ENCODE assay signal across 8 mouse cellular contexts in the genomic region with DNA sequence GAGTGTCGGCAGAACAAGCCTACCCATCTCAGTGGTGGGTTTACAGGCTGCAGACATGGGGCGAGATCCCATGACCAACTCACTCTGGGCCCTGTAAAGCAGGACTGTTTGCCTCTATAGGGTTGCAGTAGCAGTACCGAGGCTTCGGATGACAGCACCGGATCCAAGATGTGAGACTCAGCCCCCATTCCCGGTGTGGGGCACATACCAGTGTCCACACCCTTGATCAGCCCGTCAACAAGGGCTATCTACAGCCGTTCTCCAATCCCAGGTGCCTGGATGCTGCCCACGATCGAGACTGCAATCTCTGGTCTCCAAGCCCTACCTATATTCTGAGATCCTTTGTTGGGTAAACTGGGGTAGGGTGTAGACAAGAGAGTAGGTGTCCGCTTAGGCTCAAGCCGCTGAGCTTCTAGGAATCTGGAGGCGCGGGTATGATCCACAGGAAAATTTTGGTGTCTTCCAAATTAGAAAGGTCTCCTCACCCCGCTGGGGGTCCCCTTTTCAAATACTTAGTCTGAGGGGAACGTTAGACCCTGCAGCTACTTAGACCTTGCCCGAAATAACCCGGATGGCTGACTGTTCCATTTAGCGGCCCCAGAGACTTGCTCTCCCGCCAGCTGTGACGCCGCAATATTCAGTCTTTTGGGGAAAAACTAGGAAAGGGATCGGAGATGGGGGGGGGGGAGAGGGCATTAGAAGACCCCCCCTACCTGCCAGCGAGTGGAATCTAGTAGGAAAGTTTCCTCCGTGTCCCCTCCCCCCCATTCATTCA. TPM values are rescaled to one million over a fixed set of nuclear protein-coding genes. Genes with fewer than 3 reads are reported as not detected.
DNase-seq lines count a peak whose midpoint lies in the region; ATAC-seq lines count a peak whose summit lies in the region.

No protein-coding gene starts in this region.

- WGBS in heart, embryonic 12.5 days = 7% methylated on average over 25 of the region's 25 CpGs
- WGBS in heart, embryonic 16.5 days = 8% methylated on average over 25 of the region's 25 CpGs
- 5% methylated on average over 25 of the region's 25 CpGs for WGBS in midbrain, embryonic 10.5 days

- peak overlapping the region; percentile 89 for H3K4me2 ChIP-seq in heart, embryonic 12.5 days
- peak overlapping the region; percentile 96 for H3K4me2 ChIP-seq in heart, embryonic 16.5 days (ENCODE audit: low read depth, low read length)

- no peaks in the 10 kb centered on the region for H3K9me3 ChIP-seq in heart, embryonic 12.5 days (replicated peaks)
- no peaks in the 10 kb centered on the region for H3K9me3 ChIP-seq in heart, embryonic 16.5 days (replicated peaks; ENCODE audit: control insufficient read depth, low read length)
- no peaks in the 10 kb centered on the region for H3K9me3 ChIP-seq in midbrain, embryonic 10.5 days (replicated peaks)

- peaks cover 32% of the 10 kb centered on the region for H3K4me1 ChIP-seq in heart, embryonic 12.5 days (replicated peaks)
- H3K4me1 ChIP-seq in heart, embryonic 16.5 days (ENCODE audit: control insufficient read depth, insufficient read depth, low read length) = peaks cover 12% of the 10 kb centered on the region
- peaks cover 69% of the 10 kb centered on the region for H3K4me1 ChIP-seq in midbrain, embryonic 10.5 days

- peak overlapping the region; percentile 71 for H3K9ac ChIP-seq in heart, embryonic 12.5 days
- peak overlapping the region; percentile 71 for H3K9ac ChIP-seq in heart, embryonic 16.5 days (ENCODE audit: low read length)

- H3K4me3 ChIP-seq in heart, embryonic 12.5 days = peak overlapping the region; percentile 64
- peak overlapping the region; percentile 78 for H3K4me3 ChIP-seq in heart, embryonic 16.5 days (ENCODE audit: low read length)
- peak overlapping the region; percentile 78 for H3K4me3 ChIP-seq in midbrain, embryonic 10.5 days

- peaks cover 64% of the 10 kb centered on the region for H3K27me3 ChIP-seq in heart, embryonic 12.5 days (replicated peaks)
- peaks cover 48% of the 10 kb centered on the region for H3K27me3 ChIP-seq in heart, embryonic 16.5 days (ENCODE audit: control insufficient read depth, insufficient read depth, low read length)
- peaks cover 44% of the 10 kb centered on the region for H3K27me3 ChIP-seq in midbrain, embryonic 10.5 days (ENCODE audit: low read depth, poor library complexity, severe bottlenecking)

- no peak overlapping the region for H3K27ac ChIP-seq in heart, embryonic 12.5 days (ENCODE audit: poor library complexity, severe bottlenecking)
- H3K27ac ChIP-seq in heart, embryonic 16.5 days (ENCODE audit: low read length) = no peak overlapping the region
- H3K27ac ChIP-seq in midbrain, embryonic 10.5 days (replicated peaks) = peak overlapping the region; percentile 96

- DNase-seq in heart, adult 11 months = no peak
- DNase-seq in MN1 (ENCODE audit: low spot score) = peak; percentile 36
- peak; percentile 50 for DNase-seq in midbrain, embryonic 10.5 days (ENCODE audit: low spot score)
- DNase-seq in urinary bladder, postnatal 25 days (ENCODE audit: low spot score) = no peak
- DNase-seq in cerebellum, adult 9-10 months = no peak
- no peak for DNase-seq in right cerebral cortex, postnatal 36 days (ENCODE audit: low spot score in 2 of 2)

- peaks cover 4% of the 10 kb centered on the region for H3K36me3 ChIP-seq in heart, embryonic 12.5 days
- no peaks in the 10 kb centered on the region for H3K36me3 ChIP-seq in heart, embryonic 16.5 days (ENCODE audit: control insufficient read depth, insufficient read depth)
- H3K36me3 ChIP-seq in midbrain, embryonic 10.5 days = peaks cover 31% of the 10 kb centered on the region

- no peak for ATAC-seq in heart, embryonic 12.5 days (ENCODE audit: insufficient number of reproducible peaks, low FRiP score)
- no peak for ATAC-seq in heart, embryonic 16.5 days (replicated peaks; ENCODE audit: extremely low read depth, insufficient read depth, low FRiP score)

RNA-seq across cellular contexts. Expression of a gene that starts 0.7 kb away (rescaled TPM):
- 3.7 and 4.6 TPM in 2 replicates for polyA plus RNA-seq in heart, embryonic 12.5 days (2016; fragmentation: Nextera tagmentation; extraction: Ambion mirVana)
- 3.6 and 4.1 TPM in 2 replicates for polyA plus RNA-seq in heart, embryonic 16.5 days (2015; fragmentation: Nextera tagmentation; extraction: Ambion mirVana)
- 38.8 and 47.4 TPM in 2 replicates for polyA plus RNA-seq in midbrain, embryonic 10.5 days (2016; fragmentation: Nextera tagmentation; extraction: Ambion mirVana)

RNA-seq across cellular contexts. Expression of a gene that starts 8.2 kb away (rescaled TPM):
- 19.9 and 20.1 TPM in 2 replicates for polyA plus RNA-seq in heart, embryonic 12.5 days (2016; fragmentation: Nextera tagmentation; extraction: Ambion mirVana)
- 17.7 and 18.4 TPM in 2 replicates for polyA plus RNA-seq in heart, embryonic 16.5 days (2015; fragmentation: Nextera tagmentation; extraction: Ambion mirVana)
- 31.8 and 36.7 TPM in 2 replicates for polyA plus RNA-seq in midbrain, embryonic 10.5 days (2016; fragmentation: Nextera tagmentation; extraction: Ambion mirVana)

RNA-seq across cellular contexts. Expression of a gene that starts 20.2 kb away (rescaled TPM):
- 12.7 and 13.4 TPM in 2 replicates for polyA plus RNA-seq in heart, embryonic 12.5 days (2016; fragmentation: Nextera tagmentation; extraction: Ambion mirVana)
- polyA plus RNA-seq in heart, embryonic 16.5 days (2015; fragmentation: Nextera tagmentation; extraction: Ambion mirVana) = 16.4 and 19.7 TPM in 2 replicates
- polyA plus RNA-seq in midbrain, embryonic 10.5 days (2016; fragmentation: Nextera tagmentation; extraction: Ambion mirVana) = 18.7 and 20.3 TPM in 2 replicates

RNA-seq across cellular contexts. Expression of a gene that starts 25.8 kb away (rescaled TPM):
- 13.7 and 15.8 TPM in 2 replicates for polyA plus RNA-seq in heart, embryonic 12.5 days (2016; fragmentation: Nextera tagmentation; extraction: Ambion mirVana)
- 9.1 and 9.8 TPM in 2 replicates for polyA plus RNA-seq in heart, embryonic 16.5 days (2015; fragmentation: Nextera tagmentation; extraction: Ambion mirVana)
- 24.7 and 25.6 TPM in 2 replicates for polyA plus RNA-seq in midbrain, embryonic 10.5 days (2016; fragmentation: Nextera tagmentation; extraction: Ambion mirVana)

RNA-seq across cellular contexts. Expression of a gene that starts 31.9 kb away (rescaled TPM):
- 124 and 130 TPM in 2 replicates for polyA plus RNA-seq in heart, embryonic 12.5 days (2016; fragmentation: Nextera tagmentation; extraction: Ambion mirVana)
- 91.8 and 104 TPM in 2 replicates for polyA plus RNA-seq in heart, embryonic 16.5 days (2015; fragmentation: Nextera tagmentation; extraction: Ambion mirVana)
- 130 and 144 TPM in 2 replicates for polyA plus RNA-seq in midbrain, embryonic 10.5 days (2016; fragmentation: Nextera tagmentation; extraction: Ambion mirVana)

Comparison
In these comparisons a context has a peak if more than half of its experiments do, and no peak if none do; other contexts are left out.
1. DNase-seq: peak in MN1 (single experiment) and midbrain, embryonic 10.5 days (single experiment); none in heart, adult 11 months (single experiment), urinary bladder, postnatal 25 days (single experiment), cerebellum, adult 9-10 months (single experiment) and right cerebral cortex, postnatal 36 days (0 of 2).
2. Peak in every context shown above with its lines, with median percentiles within 50 percentile points of each other: H3K4me3 ChIP-seq.